Mouse (Mus musculus): ENCODE measurements at regions not wholly inside any gene's neighbourhood (a gene's known extent, or its start where the extent isn't known, plus 50 kb on each side); places are given as distances from the start of the nearest gene placed in this dataset.

DNA sequence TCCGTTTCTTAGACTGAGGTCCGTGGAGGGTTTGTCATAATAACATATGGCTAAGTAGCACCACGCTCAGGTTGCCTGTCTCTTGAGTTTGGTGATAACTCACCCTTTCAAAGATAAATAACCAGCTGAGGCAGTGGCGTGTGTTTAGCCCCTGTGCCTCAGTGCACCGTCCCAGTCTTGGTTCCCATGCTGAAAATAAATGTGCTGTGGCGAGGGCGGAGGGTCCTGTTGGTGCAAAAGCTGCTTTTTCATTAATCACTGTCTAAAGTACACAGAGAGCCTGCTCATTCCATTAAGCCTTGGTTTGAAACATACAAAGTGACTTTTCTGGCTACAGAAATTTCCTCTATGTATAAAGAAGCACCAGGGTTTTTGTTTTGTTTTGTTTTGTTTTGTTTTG lies 439.8 kb upstream of the Fam84a start:
- DNase-seq: no peak

DNA sequence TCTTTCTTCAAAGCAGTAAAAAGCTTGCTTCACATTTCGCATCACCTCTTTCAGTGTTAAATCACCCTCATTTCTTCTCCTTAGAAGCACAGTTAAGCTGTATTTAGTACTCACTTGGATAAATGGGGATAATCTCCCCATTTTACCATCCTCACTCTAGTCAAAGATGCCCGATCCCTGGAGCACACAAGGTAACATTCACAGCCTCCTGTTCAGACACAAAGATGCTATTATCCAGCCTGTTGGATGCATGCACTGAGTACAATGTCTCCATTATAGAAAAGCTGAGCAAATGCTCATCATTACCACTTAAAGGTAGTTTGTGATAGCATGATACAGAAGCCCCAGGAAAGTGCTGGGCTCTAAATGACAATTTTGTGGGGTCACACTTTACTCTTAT lies 422.4 kb upstream of the Fam84a start:
- peak; percentile 11 for DNase-seq

DNA sequence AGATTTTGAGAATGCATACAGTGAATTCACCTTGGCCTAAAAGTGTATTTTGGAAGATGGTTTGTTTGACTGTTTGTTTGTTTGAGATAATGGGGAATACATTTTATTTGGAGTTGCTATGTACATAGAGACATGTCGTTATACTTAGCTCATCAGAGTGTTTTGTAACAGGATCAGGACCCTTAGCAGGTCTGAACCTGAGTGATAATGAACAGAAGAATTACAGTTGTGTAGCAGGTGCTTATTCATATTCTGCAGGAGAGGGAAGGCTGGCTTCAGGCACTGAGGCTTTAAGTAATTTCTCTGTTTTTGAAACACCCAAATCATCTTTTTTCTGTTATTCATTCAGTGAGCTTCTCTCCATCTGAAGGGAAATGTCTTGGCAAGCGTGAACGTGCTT lies 413.1 kb upstream of the Fam84a start:
- no peak for DNase-seq

DNA sequence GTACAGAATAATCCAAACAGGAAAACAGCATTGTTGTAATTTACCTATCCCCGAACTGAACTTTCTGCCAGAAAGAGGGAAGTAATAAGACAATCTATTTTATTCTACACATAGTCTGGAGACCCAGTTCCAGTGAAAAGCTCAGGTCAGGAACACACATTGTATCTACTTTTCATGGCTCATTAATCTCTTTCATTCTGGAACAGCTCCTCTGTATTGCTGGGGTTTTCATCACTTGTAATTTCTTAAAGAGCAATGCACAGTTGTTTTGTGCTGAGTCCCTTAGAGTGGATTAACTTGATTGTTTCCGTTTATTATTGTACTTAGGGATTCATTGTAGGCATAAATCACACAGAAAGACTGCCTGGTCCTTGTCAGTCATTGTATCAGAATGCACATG lies 400.3 kb upstream of the Fam84a start:
- no peak for DNase-seq

DNA sequence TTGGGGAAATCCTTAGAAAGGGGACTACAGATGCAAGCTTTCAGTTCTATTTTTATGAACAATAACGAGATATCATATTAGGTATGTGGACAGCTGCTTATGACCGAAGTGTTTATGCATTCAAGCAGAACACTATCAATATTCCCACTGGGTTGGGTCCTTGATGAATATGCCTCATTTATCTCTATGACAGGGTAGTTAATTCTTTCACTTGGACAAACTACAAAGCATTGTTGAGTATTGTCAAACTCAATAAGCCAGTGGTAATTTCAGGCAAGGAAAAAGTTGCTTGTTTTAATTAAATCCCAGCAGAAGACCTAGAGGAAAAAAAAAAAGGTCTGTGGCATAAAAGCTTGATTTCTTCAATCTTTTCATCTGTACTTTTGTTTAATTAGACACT lies 397.4 kb upstream of the Fam84a start:
- no peak for DNase-seq

DNA sequence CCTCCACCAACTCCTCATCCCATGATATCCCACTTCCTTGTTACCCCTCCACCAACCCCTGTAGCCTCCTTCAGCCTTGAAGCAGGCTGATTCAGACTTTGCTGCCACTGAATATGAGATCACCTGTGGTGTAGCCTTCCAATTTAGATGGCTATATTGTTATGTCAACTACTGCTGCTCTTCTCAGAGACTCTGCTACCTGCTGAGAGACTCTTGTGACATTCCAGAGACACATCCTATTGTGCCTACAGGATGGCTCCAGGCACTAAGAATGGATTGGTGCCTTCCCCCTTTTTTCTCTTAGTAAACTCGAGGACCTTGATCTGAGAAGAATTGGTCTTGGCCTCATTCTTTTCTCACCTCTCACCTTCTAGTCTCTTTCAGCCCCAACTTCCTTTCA lies 369.9 kb upstream of the Fam84a start:
- DNase-seq: no peak

DNA sequence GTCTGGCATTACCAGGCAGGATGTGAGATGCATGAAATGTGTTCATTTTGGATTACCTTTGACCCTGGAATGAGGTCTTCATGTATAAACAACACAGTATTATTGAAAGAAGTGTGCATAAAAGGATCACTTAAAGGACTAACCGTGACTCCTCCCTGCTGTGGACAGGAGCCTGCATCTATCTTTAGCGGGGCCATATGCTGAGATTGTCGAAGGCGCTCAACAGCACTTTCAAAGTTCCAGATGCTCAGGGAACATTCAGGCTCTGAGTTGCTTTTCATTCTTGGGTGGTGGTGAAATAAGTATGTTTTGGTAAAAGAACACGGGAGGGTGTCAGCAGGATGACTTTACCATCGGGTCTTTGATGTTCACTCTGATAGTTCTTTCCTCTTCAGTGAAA lies 363.7 kb upstream of the Fam84a start:
- DNase-seq: no peak

Measured in heart, adult 11 months (tissue).